Mouse (Mus musculus) heart, adult 18-20 months (tissue): ENCODE data around the gene Rc3h1. TPM values are rescaled to one million over a fixed set of nuclear protein-coding genes. Genes with fewer than 3 reads are reported as not detected.

Experiments
- total RNA-seq, 2 experiments: library from RNA; stranded (reverse); gene quantifications; 2 replicates each; pipeline ENCODE4 v1.2.3; 2021

The Rc3h1 gene
- total RNA-seq, 2 experiments from 2014 or later, result 39.6 to 48.4 TPM

Other genes starting within 250 kb of the Rc3h1 start
- gene Rabgap1l, start 113.2 kb upstream of the Rc3h1 start, total RNA-seq, result 10 to 100 TPM; 66.6 to 73.2 TPM
- gene Serpinc1, start 72.2 kb downstream of the Rc3h1 start, total RNA-seq, result under 1 TPM; 0.07 to 0.36 TPM
- gene Zbtb37, start 128.4 kb downstream of the Rc3h1 start, total RNA-seq, result 10 to 100 TPM; 14.2 to 15.7 TPM
- gene Dars2, start 164.2 kb downstream of the Rc3h1 start, total RNA-seq, result 10 to 100 TPM; 25.3 to 28.4 TPM
- gene Cenpl, start 164.3 kb downstream of the Rc3h1 start, total RNA-seq, result 1 to 10 TPM; 1.0 to 1.2 TPM
- 10 to 100 TPM; 10.7 to 11.1 TPM for gene Klhl20, start 225.1 kb downstream of the Rc3h1 start, total RNA-seq
- 1 to 10 TPM; 3.4 to 4.6 TPM for gene Ankrd45, start 236.3 kb downstream of the Rc3h1 start, total RNA-seq